Mouse (Mus musculus) ES-E14 (cell line): Measurements from ENCODE around the gene 1700020N01Rik.

Experiments used
- MAFK ChIP-seq: IDR thresholded peaks from 2 replicates; pipeline ENCODE4 v1.6.1; 2014; ENCODE audit warnings: mild to moderate bottlenecking, low read depth, low read length, inconsistent platforms; ENCODE audit not compliant: insufficient read depth
- ZC3H11A ChIP-seq: IDR thresholded peaks from 2 replicates; pipeline ENCODE4 v1.6.1; 2012; ENCODE audit warnings: low read depth, mild to moderate bottlenecking, inconsistent platforms, low read length, borderline replicate concordance
- ZNF384 ChIP-seq: IDR thresholded peaks from 2 replicates; pipeline ENCODE4 v1.6.1; 2012; ENCODE audit warnings: low read depth, low read length, inconsistent platforms

DNA sequence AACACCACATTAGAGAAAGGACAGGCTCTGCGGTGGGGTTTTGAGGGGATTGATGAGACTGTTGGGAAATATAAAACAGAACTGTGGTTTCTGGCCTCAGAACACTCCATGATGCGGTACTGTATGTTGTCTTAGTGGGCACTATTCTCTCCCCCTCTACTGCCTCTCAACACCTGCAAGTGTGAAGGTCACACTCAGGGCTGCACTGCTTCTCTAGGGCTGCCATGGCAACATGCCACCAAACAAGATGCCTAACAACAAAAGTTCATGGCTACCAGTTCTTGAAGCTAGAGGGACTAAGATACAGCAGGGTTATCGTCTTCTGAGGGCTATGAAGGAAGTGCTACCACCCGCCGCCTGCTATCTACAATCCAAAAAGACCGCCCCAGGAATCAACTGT, 15.1 kb upstream of the 1700020N01Rik start:
- TF ChIP-seq ZC3H11A (no peak), ZNF384 (no peak), MAFK (no peak)
